Mouse (Mus musculus) intestine, embryonic 15.5 days (tissue): ENCODE results near the gene Aagab. TPM values are rescaled to one million over a fixed set of nuclear protein-coding genes. Genes with fewer than 3 reads are reported as not detected.

ENCODE experiments used
- ATAC-seq: fragments of 200-750 bp; cut with Nextera tagmentation; 2 replicates; pipeline ENCODE4 v1.8.0; 2017; ENCODE audit warnings: moderate TSS enrichment, moderate library complexity
- H3K27ac ChIP-seq: fragments of 300-500 bp; sonication (generic); 2 replicates; pipeline ENCODE4 v1.5.1; 2015; ENCODE audit warnings: mild to moderate bottlenecking, inconsistent platforms
- H3K27me3 ChIP-seq: fragments of 300-500 bp; sonication (generic); replicated peaks from 2 replicates; pipeline ENCODE4 v1.6.1; 2015; ENCODE audit warnings: inconsistent platforms
- H3K36me3 ChIP-seq: fragments of 300-500 bp; sonication (generic); 2 replicates; pipeline ENCODE4 v1.6.1; 2015; ENCODE audit warnings: inconsistent platforms
- H3K4me1 ChIP-seq: fragments of 300-500 bp; sonication (generic); replicated peaks from 2 replicates; pipeline ENCODE4 v1.6.1; 2015; ENCODE audit warnings: inconsistent platforms
- H3K4me2 ChIP-seq: fragments of 300-500 bp; sonication (generic); replicated peaks from 2 replicates; pipeline ENCODE4 v1.6.1; 2015; ENCODE audit warnings: mild to moderate bottlenecking, inconsistent platforms
- H3K4me3 ChIP-seq: fragments of 300-500 bp; sonication (generic); replicated peaks from 2 replicates; pipeline ENCODE4 v1.5.1; 2015; ENCODE audit warnings: inconsistent platforms
- H3K9ac ChIP-seq: fragments of 300-500 bp; sonication (generic); 2 replicates; pipeline ENCODE4 v1.6.1; 2015; ENCODE audit warnings: inconsistent platforms
- H3K9me3 ChIP-seq: fragments of 300-500 bp; sonication (generic); 2 replicates; pipeline ENCODE4 v1.6.1; 2016; ENCODE audit warnings: inconsistent platforms
- WGBS: fragments of 180-500 bp; shearing (Covaris S2); methylation state at CpG from one replicate; pipeline ENCODE4 v1.1.7; 2015; 5-methylcytosine and 5-hydroxymethylcytosine counted together
- polyA plus RNA-seq: library from polyadenylated mRNA; unstranded; fragments of >200 nt; fragmentation: Nextera tagmentation; extraction: Ambion mirVana; gene quantifications from 2 replicates; pipeline ENCODE4 v1.2.1, GENCODE M21; 2015

The Aagab gene
- polyA plus RNA-seq, 1 experiment from 2014 or later: 28.2 TPM

DNA sequence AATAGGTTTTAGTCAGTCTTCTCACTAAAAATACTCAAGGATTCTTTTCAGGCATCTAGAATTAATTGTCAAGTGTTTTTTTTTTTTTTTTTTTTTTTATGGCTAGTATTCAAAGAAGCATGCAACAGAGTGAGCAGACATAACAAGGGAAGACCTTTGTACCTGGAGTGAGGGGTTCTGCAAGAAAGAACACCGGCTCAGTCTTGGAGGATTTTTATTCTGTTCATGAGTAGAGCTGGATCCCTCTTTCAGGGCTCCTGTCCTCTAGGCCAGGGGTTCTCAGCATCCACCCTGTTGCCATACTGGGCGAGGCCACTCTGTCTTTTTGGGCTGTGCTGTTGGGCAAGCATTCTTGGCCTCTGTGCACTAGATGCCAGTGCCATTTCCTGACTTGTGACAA lies 7.3 kb downstream of the Aagab start:
- Histone ChIP-seq H3K27me3 (no peaks in the 10 kb centered on the region), H3K9ac (no peak overlapping the region), H3K4me3 (no peak overlapping the region), H3K27ac (no peak overlapping the region), H3K4me1 (peaks cover 27% of the 10 kb centered on the region), H3K4me2 (no peak overlapping the region), H3K36me3 (no peaks in the 10 kb centered on the region), H3K9me3 (no peaks in the 10 kb centered on the region)
- WGBS: 82% methylated on average over 2 of the region's 2 CpGs
- ATAC-seq: no peak

- no peak overlapping the region for H3K4me3 ChIP-seq
- WGBS: 87% methylated on average over 6 of the region's 6 CpGs
- no peak overlapping the region for H3K27ac ChIP-seq
- H3K36me3 ChIP-seq: no peaks in the 10 kb centered on the region
- H3K9me3 ChIP-seq: no peaks in the 10 kb centered on the region
- ATAC-seq: no peak
- no peak overlapping the region for H3K4me2 ChIP-seq
- no peak overlapping the region for H3K9ac ChIP-seq
- peaks cover 28% of the 10 kb centered on the region for H3K4me1 ChIP-seq
- H3K27me3 ChIP-seq: no peaks in the 10 kb centered on the region
These were observed 7.8 kb downstream of the Aagab start for GRCm38 (mm10) chr9:63610231-63610630.

- Histone ChIP-seq H3K4me3 (no peak overlapping the region), H3K9ac (no peak overlapping the region), H3K27me3 (no peaks in the 10 kb centered on the region), H3K9me3 (no peaks in the 10 kb centered on the region), H3K36me3 (no peaks in the 10 kb centered on the region), H3K4me1 (peaks cover 28% of the 10 kb centered on the region), H3K4me2 (no peak overlapping the region), H3K27ac (no peak overlapping the region)
- WGBS: 47% methylated on average over 13 of the region's 13 CpGs
- no peak for ATAC-seq
These were observed 8.4 kb downstream of the Aagab start for GRCm38 (mm10) chr9:63610841-63611366.

DNA sequence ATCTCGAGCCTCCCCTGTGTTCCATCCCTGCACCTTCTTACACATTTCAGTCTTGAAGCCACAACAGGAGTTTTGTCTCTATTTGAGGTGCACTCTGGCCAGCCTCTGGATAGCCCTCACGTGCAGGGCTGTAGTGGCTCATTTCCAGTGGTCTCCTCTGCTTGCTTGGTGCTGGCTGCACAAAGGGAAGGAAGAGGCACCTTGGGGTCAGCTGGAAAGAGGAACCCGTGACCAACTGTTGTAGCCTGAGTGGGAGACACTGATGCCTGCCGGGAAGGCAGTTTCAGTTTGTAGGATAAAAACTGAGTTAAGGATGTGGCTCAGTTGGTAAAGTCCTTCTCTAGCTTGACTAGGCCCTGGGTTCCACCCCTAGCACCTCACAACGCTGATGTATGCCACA lies 9.5 kb downstream of the Aagab start:
- Histone ChIP-seq H3K4me3 (no peak overlapping the region), H3K9me3 (no peaks in the 10 kb centered on the region), H3K4me1 (peaks cover 28% of the 10 kb centered on the region), H3K9ac (no peak overlapping the region), H3K27me3 (no peaks in the 10 kb centered on the region), H3K27ac (no peak overlapping the region), H3K4me2 (no peak overlapping the region), H3K36me3 (no peaks in the 10 kb centered on the region)
- ATAC-seq: no peak
- WGBS: 76% methylated on average over 5 of the region's 5 CpGs

DNA sequence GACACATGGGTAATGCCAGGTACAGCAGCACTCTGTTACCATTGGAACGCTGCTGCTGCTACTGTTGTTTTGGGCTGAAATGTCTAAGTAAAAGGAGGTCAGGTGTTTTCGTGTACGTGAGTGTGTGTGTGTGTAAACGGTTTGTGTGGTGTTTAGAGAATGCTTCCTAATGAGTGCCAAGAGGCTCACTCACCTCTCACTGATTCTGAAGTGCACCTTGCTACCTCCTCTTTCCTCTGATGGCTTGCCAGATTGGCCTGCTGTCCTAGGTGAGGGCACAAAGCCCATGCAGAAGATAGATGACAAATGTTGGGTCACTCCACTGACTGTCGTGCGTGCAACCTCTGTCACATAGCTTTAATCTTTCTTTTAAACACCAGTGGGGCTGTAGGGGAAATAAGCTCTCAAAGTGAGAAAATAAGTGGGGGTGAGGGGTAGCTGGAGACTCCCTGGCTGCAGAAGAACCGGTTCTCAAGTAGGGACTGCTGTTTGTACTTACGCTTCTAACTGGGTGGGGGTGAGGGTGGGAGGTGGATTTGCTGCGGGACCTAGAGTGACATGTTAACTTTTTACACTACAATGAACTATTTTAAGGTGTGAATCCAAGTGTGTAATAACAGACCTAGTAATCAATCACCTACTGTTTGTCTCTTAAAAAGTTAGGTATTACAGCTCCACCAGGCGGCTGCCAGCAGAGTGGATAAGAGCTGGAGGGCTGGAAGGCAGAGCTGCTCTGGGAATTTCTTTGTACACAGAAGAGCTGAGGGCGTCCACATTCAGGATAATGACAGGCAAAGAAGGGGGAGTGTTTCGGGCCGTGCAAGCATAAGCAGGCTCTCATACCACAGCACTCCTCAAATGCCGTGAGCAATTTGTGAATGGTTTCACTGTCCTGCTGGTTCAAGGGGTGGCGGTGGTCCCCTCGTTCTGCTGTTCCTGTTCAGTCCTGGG lies 10.4 kb downstream of the Aagab start:
- H3K4me3 ChIP-seq: no peak overlapping the region
- H3K9ac ChIP-seq: no peak overlapping the region
- H3K9me3 ChIP-seq: no peaks in the 10 kb centered on the region
- H3K27me3 ChIP-seq: no peaks in the 10 kb centered on the region
- peak overlapping the region; percentile 22; the same call in 1 of the 2 replicates for H3K27ac ChIP-seq
- WGBS: 40% methylated on average over 16 of the region's 16 CpGs
- peak; percentile 57 for ATAC-seq
- H3K4me1 ChIP-seq: peaks cover 28% of the 10 kb centered on the region
- H3K36me3 ChIP-seq: peaks cover 8% of the 10 kb centered on the region
- H3K4me2 ChIP-seq: peak overlapping the region; percentile 17; the same call in 1 of the 2 replicates

DNA sequence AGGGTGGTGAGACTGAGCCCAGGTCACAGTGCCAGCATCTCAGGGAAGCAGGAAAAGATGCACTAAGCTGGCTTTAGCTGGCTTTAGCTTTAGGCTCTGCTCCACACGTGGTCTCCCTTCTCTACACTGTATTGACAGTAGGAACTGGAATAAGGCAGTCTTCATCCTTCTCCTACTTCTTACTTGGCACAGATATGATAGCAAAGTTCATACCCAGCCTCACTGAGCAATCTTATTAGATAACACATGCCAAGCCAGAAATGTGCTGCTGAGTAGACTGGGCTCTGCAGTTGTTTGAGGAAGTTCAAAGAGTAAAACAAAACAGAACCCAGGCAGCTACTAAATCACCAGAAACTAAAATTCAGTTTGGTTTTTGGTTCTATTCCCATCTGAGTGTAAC lies 11.1 kb downstream of the Aagab start:
- WGBS: 21% methylated on average over 1 of the region's 1 CpGs

DNA sequence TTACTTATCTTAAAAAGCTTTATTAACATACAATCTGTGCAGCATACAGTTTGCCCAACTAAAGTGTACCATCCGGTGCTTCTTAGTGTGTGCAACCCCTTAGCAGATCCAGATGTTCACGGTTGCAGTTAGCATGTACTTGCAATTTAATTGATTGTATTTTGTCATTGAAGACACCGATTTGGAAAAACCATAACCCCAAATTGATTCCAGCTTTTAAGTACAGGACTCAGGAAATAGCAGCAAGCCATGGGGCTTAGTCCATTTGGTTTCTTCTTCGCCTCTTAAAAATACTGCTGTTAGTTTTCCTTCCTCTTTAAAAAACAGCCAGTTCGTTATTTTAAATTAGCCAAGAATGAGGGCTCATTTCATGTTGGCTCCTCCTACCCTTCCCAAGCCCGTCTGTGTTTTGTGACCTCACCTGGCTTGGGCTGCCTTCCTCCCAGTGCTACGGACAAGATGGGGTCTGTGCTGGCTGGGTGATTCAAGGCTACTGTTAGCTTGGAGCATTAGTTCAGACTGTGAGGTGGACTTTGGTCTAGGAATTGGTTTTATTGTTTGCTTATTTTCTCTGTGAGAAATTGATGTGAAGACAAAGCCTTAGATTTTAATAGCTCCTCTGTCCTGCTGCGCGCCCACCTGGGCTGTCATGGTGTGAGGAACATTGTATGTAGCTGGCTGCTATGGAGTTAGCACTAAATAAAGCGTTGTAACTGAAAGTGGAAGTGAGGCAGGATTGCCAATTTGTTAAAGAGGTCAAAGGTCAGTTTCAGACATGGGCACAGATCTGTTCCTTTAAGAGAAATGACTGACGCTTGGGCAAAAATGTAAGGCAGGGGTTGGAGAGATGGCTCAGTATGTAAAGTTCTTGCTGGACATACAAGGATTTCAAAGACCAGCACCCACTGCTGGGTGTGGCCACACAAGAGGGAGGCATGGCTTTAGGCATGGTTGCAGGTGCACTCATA lies 11.8 kb downstream of the Aagab start:
- Histone ChIP-seq H3K4me2 (no peak overlapping the region), H3K9me3 (no peaks in the 10 kb centered on the region), H3K4me1 (peaks cover 27% of the 10 kb centered on the region), H3K27ac (no peak overlapping the region; the same call in 1 of the 2 replicates), H3K36me3 (peaks cover 9% of the 10 kb centered on the region), H3K4me3 (no peak overlapping the region), H3K27me3 (no peaks in the 10 kb centered on the region), H3K9ac (no peak overlapping the region)
- 65% methylated on average over 11 of the region's 11 CpGs for WGBS
- ATAC-seq: peak; percentile 60

More for the DNA sequence above, 11.1 kb downstream of the Aagab start:
- H3K4me2 ChIP-seq: peak overlapping the region; percentile 17; the same call in 1 of the 2 replicates
- no peaks in the 10 kb centered on the region for H3K27me3 ChIP-seq
- peak; percentile 60; the same call in 1 of the 2 replicates for ATAC-seq
- H3K27ac ChIP-seq: peak overlapping the region; percentile 22; the same call in 1 of the 2 replicates
- peaks cover 28% of the 10 kb centered on the region for H3K4me1 ChIP-seq
- H3K9ac ChIP-seq: no peak overlapping the region
- H3K4me3 ChIP-seq: no peak overlapping the region
- H3K36me3 ChIP-seq: peaks cover 9% of the 10 kb centered on the region
- H3K9me3 ChIP-seq: no peaks in the 10 kb centered on the region

DNA sequence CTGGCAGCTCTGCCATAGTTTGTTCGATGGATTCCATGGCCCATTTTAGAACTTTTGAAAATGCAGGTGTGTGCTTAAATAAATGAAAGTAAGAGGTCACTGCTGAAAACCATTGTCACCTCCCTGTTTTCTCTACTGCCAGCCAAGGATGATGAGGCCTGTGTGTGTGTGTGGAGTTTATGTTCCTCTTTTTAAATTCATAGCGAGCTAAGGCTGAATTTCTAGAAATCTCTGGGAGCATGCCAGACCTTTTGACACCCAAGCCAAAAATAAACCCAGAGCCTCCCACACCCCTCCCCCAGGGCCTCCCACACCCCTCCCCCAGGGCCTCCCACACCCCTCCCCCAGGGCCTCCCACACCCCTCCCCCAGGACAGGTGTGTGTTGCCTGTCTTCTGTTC lies 15.5 kb downstream of the Aagab start:
- H3K27me3 ChIP-seq: no peaks in the 10 kb centered on the region
- H3K9ac ChIP-seq: no peak overlapping the region
- peaks cover 12% of the 10 kb centered on the region for H3K4me1 ChIP-seq
- H3K27ac ChIP-seq: no peak overlapping the region
- H3K4me3 ChIP-seq: no peak overlapping the region
- H3K9me3 ChIP-seq: no peaks in the 10 kb centered on the region
- H3K4me2 ChIP-seq: no peak overlapping the region
- WGBS: 95% methylated on average over 2 of the region's 2 CpGs
- peaks cover 16% of the 10 kb centered on the region for H3K36me3 ChIP-seq
- no peak for ATAC-seq

- Histone ChIP-seq H3K9me3 (no peaks in the 10 kb centered on the region), H3K27me3 (no peaks in the 10 kb centered on the region), H3K36me3 (0 out of 2 replicates have a peak, but pooled peaks cover 7% of the 10 kb centered on the region), H3K4me2 (no peak overlapping the region), H3K27ac (no peak overlapping the region), H3K9ac (no peak overlapping the region), H3K4me3 (no peak overlapping the region), H3K4me1 (no peaks in the 10 kb centered on the region)
- 87% methylated on average over 15 of the region's 15 CpGs for WGBS
- ATAC-seq: no peak
These were observed 21.6 kb downstream of the Aagab start for GRCm38 (mm10) chr9:63623895-63624569.

GRCm38 (mm10) chr9:63625090-63625756 lies 22.8 kb downstream of the Aagab start:
- no peak overlapping the region for H3K27ac ChIP-seq
- WGBS: 85% methylated on average over 9 of the region's 9 CpGs
- no peak for ATAC-seq
- H3K4me3 ChIP-seq: no peak overlapping the region
- no peaks in the 10 kb centered on the region for H3K9me3 ChIP-seq
- no peak overlapping the region for H3K4me2 ChIP-seq
- H3K36me3 ChIP-seq: 0 out of 2 replicates have a peak, but pooled peaks cover 7% of the 10 kb centered on the region
- H3K4me1 ChIP-seq: no peaks in the 10 kb centered on the region
- no peak overlapping the region for H3K9ac ChIP-seq
- no peaks in the 10 kb centered on the region for H3K27me3 ChIP-seq

DNA sequence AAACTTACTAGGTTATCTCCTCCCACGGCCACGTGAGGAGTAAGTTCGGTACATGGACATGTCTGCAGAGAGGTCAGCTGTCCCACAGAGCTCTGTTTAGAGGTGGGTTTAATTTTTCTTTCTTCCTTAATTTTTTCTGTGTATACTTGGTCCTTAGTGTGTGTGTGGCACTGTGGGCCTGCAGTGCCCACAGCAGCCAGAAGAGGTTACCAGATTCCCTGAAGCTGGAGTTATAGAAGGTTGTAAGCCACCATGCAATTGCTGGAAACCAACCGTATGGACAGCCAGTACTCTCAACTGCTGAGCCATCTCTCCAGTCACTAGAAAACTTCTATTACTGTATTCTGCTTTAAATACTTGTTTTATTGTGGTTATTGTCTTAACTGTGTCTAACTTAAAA lies 29.6 kb downstream of the Aagab start:
- H3K4me2 ChIP-seq: no peak overlapping the region
- H3K27ac ChIP-seq: no peak overlapping the region
- H3K4me1 ChIP-seq: no peaks in the 10 kb centered on the region
- H3K9ac ChIP-seq: no peak overlapping the region
- peaks cover 8% of the 10 kb centered on the region; the same call in 1 of the 2 replicates for H3K36me3 ChIP-seq
- no peaks in the 10 kb centered on the region for H3K27me3 ChIP-seq
- no peak for ATAC-seq
- 92% methylated on average over 4 of the region's 4 CpGs for WGBS
- no peaks in the 10 kb centered on the region for H3K9me3 ChIP-seq
- no peak overlapping the region for H3K4me3 ChIP-seq
